Mouse (Mus musculus) adrenal gland, postnatal 4 days (tissue): ENCODE data around the gene Zfp637. TPM values are rescaled to one million over a fixed set of nuclear protein-coding genes. Genes with fewer than 3 reads are reported as not detected.
"Not testable (repeated sequence)": the region's sequence is repeated elsewhere in the genome, so short reads cannot be mapped to it uniquely, and the experiment has no call there.

ENCODE experiments used
- DNase-seq, 2 experiments: peaks; one replicate each; pipeline ENCODE4 v3.0.0; 2021 to 2022; ENCODE audit warnings: low spot score in 2 of 2, mixed read lengths in 2 of 2
- long read RNA-seq, 2 experiments: library from polyadenylated mRNA; stranded (forward); transcript quantifications; one replicate each; pipeline ENCODE4 v2.0.0; 2021
- total RNA-seq, 2 experiments: library from RNA; stranded (reverse); gene quantifications; 2 replicates each; pipeline ENCODE4 v1.2.3; 2021

The Zfp637 gene
- 10 to 100 TPM; 38.9 to 42.3 TPM for total RNA-seq
- long read RNA-seq, experiment 1, transcript Zfp637-210 (3 exons, 1,098 nt), result major isoform, 22 of 35 reads
- long read RNA-seq, experiment 1, partial matches to known transcripts, result 1 of 35 reads
- long read RNA-seq, experiment 1, other reads (novel, unspliced or antisense), result 3 of 35 reads
- long read RNA-seq, experiment 2, transcript Zfp637-210 (3 exons, 1,098 nt), result major isoform, 32 of 60 reads
- long read RNA-seq, experiment 2, transcript Zfp637-208 (3 exons, 659 nt), result minor isoform, 10 of 60 reads
- long read RNA-seq, experiment 2, partial matches to known transcripts, result 1 of 60 reads
- long read RNA-seq, experiment 2, other reads (novel, unspliced or antisense), result 11 of 60 reads

GRCm38 (mm10) chr6:117840686-117841510, at the start of gene Zfp637:
Gene Zfp637, plus strand, starts transcription at chr6:117841180.
- peak; percentile 73 to 84 for DNase-seq

GRCm38 (mm10) chr6:117795251-117795650, 45.7 kb upstream of the Zfp637 start:
- no peak for DNase-seq

- DNase-seq, result no peak
These were observed 40.2 kb upstream of the Zfp637 start for GRCm38 (mm10) chr6:117800824-117801223.

- no peak for DNase-seq
These were observed 39.2 kb upstream of the Zfp637 start for GRCm38 (mm10) chr6:117801801-117802200.

GRCm38 (mm10) chr6:117807756-117808155, 33.2 kb upstream of the Zfp637 start:
- DNase-seq, result no peak

GRCm38 (mm10) chr6:117809816-117810215, 31.2 kb upstream of the Zfp637 start:
- no peak for DNase-seq

- no peak for DNase-seq
These were observed 30.3 kb upstream of the Zfp637 start for GRCm38 (mm10) chr6:117810717-117811116.

- DNase-seq, result no peak
These were observed 29.7 kb upstream of the Zfp637 start for GRCm38 (mm10) chr6:117811256-117811655.

- no peak for DNase-seq
These were observed 26.3 kb upstream of the Zfp637 start for GRCm38 (mm10) chr6:117814681-117815080.

GRCm38 (mm10) chr6:117817108-117817541, 23.9 kb upstream of the Zfp637 start:
- no peak for DNase-seq

- no peak for DNase-seq
These were observed 20.7 kb upstream of the Zfp637 start for GRCm38 (mm10) chr6:117820327-117820726.

- DNase-seq, result peak; percentile 12 to 44
These were observed 15.6 kb upstream of the Zfp637 start for GRCm38 (mm10) chr6:117825369-117825768.

- DNase-seq, result peak; percentile 12 to 48
These were observed 12.7 kb upstream of the Zfp637 start for GRCm38 (mm10) chr6:117828273-117828672.

GRCm38 (mm10) chr6:117841511-117841955, 553 bp downstream of the Zfp637 start:
- no peak for DNase-seq

- no peak for DNase-seq
These were observed 3.6 kb downstream of the Zfp637 start for GRCm38 (mm10) chr6:117844597-117844996.

- DNase-seq, result not testable (repeated sequence)
These were observed 5.7 kb downstream of the Zfp637 start for GRCm38 (mm10) chr6:117846671-117847070.

GRCm38 (mm10) chr6:117847772-117848171, 6.8 kb downstream of the Zfp637 start:
- DNase-seq, result no peak

GRCm38 (mm10) chr6:117848577-117848976, 7.6 kb downstream of the Zfp637 start:
- no peak for DNase-seq

GRCm38 (mm10) chr6:117851747-117852146, 10.8 kb downstream of the Zfp637 start:
- no peak for DNase-seq

- no peak for DNase-seq
These were observed 17.0 kb downstream of the Zfp637 start for GRCm38 (mm10) chr6:117857990-117858389.

- DNase-seq, result no peak
These were observed 20.9 kb downstream of the Zfp637 start, which contains the start of gene Zfp239 for GRCm38 (mm10) chr6:117861848-117862247. Gene Zfp239, plus strand, starts transcription at chr6:117862100.

- no peak for DNase-seq
These were observed 21.5 kb downstream of the Zfp637 start for GRCm38 (mm10) chr6:117862465-117862864.
